Mouse (Mus musculus): ENCODE measurements around the gene Trmt10c.
A peak's percentile ranks its signal among the peaks of the same experiment; 100 is the strongest.

GRCm38 (mm10) chr16:56064334-56064990 is 26.8 kb upstream of the Trmt10c start:
- TF ChIP-seq CTCF (IDR thresholded peaks at IDR 0.05; ENCODE audit: extremely low read depth, insufficient read depth, insufficient read length, insufficient replicate concordance) (peak; percentile 4; the same call in 1 of the 2 replicates), POLR2A (IDR thresholded peaks at IDR 0.05; ENCODE audit: low read depth, low read length) (no peak)

All from spleen, adult 2 months (tissue).